Mouse (Mus musculus): ENCODE measurements around the gene Baz1b. TPM values are rescaled to one million over a fixed set of nuclear protein-coding genes. Genes with fewer than 3 reads are reported as not detected.

Gene Baz1b
- polyA plus RNA-seq, 1 experiment, result 58.9 TPM

DNA sequence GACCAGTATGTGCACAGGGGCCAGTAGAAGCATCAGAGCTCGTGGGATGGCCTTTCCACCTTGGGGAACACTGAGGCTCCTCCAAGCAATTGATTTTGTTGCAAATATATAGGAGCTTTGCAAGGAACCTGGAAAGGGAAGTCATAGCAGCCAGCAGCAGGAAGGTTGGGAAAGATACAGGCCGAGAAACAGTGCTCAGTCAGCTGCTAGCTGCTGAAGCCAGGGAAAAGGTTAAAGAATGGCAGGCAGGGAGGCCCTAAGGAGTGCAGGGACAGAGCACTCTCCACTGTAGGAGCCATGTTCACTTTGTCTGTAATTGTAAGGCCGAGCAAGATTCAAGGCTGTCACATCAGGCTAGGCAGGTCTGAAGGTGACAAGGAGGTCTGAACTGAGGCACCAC, 8.5 kb upstream of the Baz1b start:
- peak overlapping the region; percentile 49 for H3K27ac ChIP-seq (ENCODE audit: insufficient read depth, low read depth, low read length)
- peaks cover 15% of the 10 kb centered on the region for H3K4me1 ChIP-seq (ENCODE audit: control insufficient read depth, insufficient read depth, low read length)
- H3K4me3 ChIP-seq (ENCODE audit: insufficient read depth, low read length), result no peak overlapping the region
- TF ChIP-seq CTCF (IDR thresholded peaks at IDR 0.05; ENCODE audit: low read depth, low read length) (no peak), POLR2A (IDR thresholded peaks at IDR 0.05; ENCODE audit: borderline replicate concordance, low read depth, low read length) (no peak)

DNA sequence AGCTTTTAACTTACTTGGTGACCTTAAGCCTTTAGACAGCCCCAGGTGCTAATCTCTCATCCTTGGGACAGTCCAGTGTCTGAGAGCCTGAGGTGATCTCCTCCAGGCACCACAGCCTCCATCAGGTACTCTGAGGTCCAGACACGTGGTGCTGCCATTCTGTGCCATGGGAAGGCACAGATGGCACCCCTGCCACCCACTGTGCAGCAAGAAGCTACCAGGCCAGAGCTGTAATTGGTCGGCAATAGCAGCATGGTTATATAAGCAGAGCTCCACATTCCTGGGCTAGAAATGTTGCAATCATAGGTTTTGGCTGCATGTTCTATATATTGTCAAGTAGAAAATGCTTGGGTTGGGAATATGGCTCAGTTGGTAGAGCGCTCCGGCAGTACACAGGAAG, 8.1 kb upstream of the Baz1b start:
- H3K4me1 ChIP-seq (ENCODE audit: control insufficient read depth, insufficient read depth, low read length), result peaks cover 15% of the 10 kb centered on the region
- TF ChIP-seq CTCF (IDR thresholded peaks at IDR 0.05; ENCODE audit: low read depth, low read length) (no peak), POLR2A (IDR thresholded peaks at IDR 0.05; ENCODE audit: borderline replicate concordance, low read depth, low read length) (no peak)
- no peak overlapping the region for H3K4me3 ChIP-seq (ENCODE audit: insufficient read depth, low read length)
- H3K27ac ChIP-seq (ENCODE audit: insufficient read depth, low read depth, low read length), result peak overlapping the region; percentile 49

DNA sequence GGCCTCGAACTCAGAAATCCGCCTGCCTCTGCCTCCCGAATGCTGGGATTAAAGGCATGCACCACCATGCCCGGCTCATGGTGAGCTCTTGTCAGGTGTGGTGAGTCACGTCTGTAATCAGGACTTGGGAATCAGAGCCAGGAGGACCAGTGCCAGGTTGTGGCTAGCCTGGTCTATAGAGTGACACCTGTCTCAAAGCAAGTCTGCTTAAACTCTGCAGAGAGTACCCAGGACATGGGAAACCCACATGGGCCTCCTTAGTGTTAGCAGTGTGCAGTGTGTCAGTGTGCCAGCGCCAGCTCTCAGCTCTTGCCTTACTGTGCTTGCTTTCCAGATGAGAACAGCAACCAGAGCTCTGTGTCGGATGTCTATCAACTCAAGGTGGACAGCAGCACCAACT, 7.4 kb upstream of the Baz1b start:
- H3K4me1 ChIP-seq (ENCODE audit: control insufficient read depth, insufficient read depth, low read length), result peaks cover 15% of the 10 kb centered on the region

DNA sequence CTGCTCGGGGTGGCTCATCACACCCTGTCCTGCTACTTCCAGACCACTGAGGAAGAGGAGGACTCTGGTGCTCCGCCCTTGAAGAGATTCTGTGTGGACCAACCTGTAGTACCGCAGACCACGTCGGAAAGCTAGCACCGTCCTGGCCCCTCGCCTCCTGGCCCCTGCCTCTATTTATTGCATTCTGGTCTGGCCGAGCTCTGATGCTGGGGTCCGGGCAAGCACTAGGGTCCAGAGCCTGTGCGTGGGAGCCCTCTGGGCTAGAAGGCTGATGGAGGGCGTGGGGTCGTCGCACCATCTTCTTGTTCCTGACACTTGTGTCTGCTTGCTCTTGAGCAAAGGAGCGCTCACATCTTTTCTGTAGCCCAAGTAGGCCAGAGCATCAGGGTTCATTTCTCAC, 6.3 kb upstream of the Baz1b start:
- peaks cover 21% of the 10 kb centered on the region for H3K4me1 ChIP-seq (ENCODE audit: control insufficient read depth, insufficient read depth, low read length)
- no peak overlapping the region for H3K27ac ChIP-seq (ENCODE audit: insufficient read depth, low read depth, low read length)
- no peak overlapping the region for H3K4me3 ChIP-seq (ENCODE audit: insufficient read depth, low read length)
- no peak for TF ChIP-seq CTCF (IDR thresholded peaks at IDR 0.05; ENCODE audit: low read depth, low read length)
- TF ChIP-seq POLR2A (IDR thresholded peaks at IDR 0.05; ENCODE audit: borderline replicate concordance, low read depth, low read length), result no peak

More for the DNA sequence above, 7.4 kb upstream of the Baz1b start:
- H3K4me3 ChIP-seq (ENCODE audit: insufficient read depth, low read length), result no peak overlapping the region
- no peak for TF ChIP-seq POLR2A (IDR thresholded peaks at IDR 0.05; ENCODE audit: borderline replicate concordance, low read depth, low read length)
- no peak for TF ChIP-seq CTCF (IDR thresholded peaks at IDR 0.05; ENCODE audit: low read depth, low read length)
- H3K27ac ChIP-seq (ENCODE audit: insufficient read depth, low read depth, low read length), result no peak overlapping the region

DNA sequence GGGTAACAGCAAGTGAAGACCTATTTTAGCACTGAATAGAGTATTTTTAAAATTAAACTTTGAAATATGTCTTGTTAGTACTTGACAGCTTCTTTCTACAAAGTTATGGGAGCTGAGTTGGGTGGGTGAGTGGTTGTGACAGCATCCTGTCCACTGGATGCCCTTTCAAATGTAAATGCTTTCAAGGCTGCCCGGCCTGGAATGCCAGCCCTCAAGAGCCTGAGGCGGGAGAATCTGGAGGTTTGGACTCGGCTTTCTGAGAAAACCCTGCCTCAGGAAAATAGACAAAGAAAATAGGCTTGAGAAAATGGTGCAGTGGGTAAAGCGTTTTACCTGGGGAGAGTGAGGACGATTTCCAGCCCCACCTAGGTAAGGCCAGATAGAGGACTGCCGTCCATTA, 5.3 kb upstream of the Baz1b start:
- no peak overlapping the region for H3K4me3 ChIP-seq (ENCODE audit: insufficient read depth, low read length)
- no peak overlapping the region for H3K27ac ChIP-seq (ENCODE audit: insufficient read depth, low read depth, low read length)
- TF ChIP-seq POLR2A (IDR thresholded peaks at IDR 0.05; ENCODE audit: borderline replicate concordance, low read depth, low read length), result no peak
- TF ChIP-seq CTCF (IDR thresholded peaks at IDR 0.05; ENCODE audit: low read depth, low read length), result no peak
- peaks cover 22% of the 10 kb centered on the region for H3K4me1 ChIP-seq (ENCODE audit: control insufficient read depth, insufficient read depth, low read length)

DNA sequence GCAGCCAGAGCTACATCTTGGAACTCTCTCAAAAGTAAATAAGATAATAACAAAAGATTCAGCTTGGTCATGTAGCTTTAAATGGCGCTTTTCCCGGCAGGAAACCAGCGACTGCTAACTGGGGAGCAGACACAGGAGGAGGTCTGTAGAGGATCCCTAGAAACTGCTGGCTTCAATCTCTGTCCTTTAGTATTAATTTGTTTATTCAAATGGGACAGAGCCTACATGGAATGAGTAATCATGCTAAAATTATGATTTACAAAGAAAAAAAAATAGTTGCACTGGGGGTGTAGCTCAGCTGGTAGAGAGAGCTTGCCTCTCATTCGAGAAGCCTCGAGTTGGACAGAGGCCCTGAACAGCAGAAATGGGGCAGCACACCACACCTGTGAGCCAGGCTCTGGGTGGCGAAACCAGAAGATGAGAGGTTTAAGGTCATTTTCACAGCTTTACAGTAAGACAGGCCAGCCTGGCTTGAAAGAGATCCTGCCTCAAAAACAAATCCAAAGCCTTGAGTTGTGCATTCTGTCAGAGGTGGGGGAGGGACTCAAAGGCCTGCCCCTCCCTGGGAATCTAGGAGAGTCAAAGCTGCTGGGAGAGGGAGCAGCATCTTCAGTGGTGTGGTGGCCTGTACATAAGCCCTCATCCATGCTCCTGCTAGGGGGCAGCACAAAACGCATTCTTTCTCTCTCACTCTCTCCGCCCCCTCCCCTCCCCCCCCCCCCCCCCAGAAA, 3.8 kb upstream of the Baz1b start:
- no peak overlapping the region for H3K27ac ChIP-seq (ENCODE audit: insufficient read depth, low read depth, low read length)
- H3K4me3 ChIP-seq (ENCODE audit: insufficient read depth, low read length), result no peak overlapping the region
- TF ChIP-seq CTCF (IDR thresholded peaks at IDR 0.05; ENCODE audit: low read depth, low read length), result no peak
- no peak for TF ChIP-seq POLR2A (IDR thresholded peaks at IDR 0.05; ENCODE audit: borderline replicate concordance, low read depth, low read length)
- H3K4me1 ChIP-seq (ENCODE audit: control insufficient read depth, insufficient read depth, low read length), result peaks cover 16% of the 10 kb centered on the region

DNA sequence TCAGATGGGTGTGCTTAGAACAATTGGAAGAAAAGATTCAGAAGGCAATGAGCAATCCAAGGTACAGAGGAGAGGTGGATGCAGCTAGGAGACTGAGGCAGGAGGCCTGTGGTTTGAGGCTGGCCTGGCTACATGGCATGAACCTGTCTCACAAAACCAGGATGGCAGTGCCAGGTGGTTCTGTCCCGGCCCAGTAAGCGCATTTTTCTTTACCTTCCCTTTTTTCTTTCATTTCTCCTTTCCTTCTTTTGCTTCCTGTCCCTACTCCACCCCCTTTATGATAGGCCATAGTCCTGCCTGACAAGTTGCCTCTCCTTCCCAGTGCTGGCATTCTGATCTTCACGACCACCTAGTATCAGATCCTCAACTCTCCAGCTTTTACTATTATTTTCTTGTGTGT, 2.0 kb upstream of the Baz1b start:
- H3K27ac ChIP-seq (ENCODE audit: insufficient read depth, low read depth, low read length), result peak overlapping the region; percentile 31
- no peak for TF ChIP-seq POLR2A (IDR thresholded peaks at IDR 0.05; ENCODE audit: borderline replicate concordance, low read depth, low read length)
- no peak for TF ChIP-seq CTCF (IDR thresholded peaks at IDR 0.05; ENCODE audit: low read depth, low read length)
- H3K4me3 ChIP-seq (ENCODE audit: insufficient read depth, low read length), result no peak overlapping the region
- H3K4me1 ChIP-seq (ENCODE audit: control insufficient read depth, insufficient read depth, low read length), result peaks cover 18% of the 10 kb centered on the region

DNA sequence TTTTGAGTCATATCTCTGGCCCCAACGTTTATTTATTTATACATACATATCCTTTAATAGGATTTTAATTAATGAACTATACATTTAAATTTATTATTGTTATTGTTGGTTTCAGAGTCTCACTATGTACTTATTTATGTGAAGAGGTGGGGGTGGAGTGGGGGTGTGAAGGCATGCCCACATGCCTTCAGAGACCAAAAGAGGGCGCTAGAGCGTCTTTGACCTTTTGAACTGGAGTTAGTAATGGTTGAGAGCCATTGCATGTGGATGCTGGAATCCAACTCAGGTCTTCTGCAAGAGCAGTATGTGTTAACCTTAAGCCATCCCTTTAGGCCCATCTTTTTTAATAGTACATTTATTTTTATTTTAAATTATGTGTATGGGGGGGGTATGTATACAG, 1.5 kb upstream of the Baz1b start:
- Histone ChIP-seq H3K4me3 (ENCODE audit: insufficient read depth, low read length) (no peak overlapping the region), H3K4me1 (ENCODE audit: control insufficient read depth, insufficient read depth, low read length) (peaks cover 18% of the 10 kb centered on the region), H3K27ac (ENCODE audit: insufficient read depth, low read depth, low read length) (0 out of 2 replicates have a peak overlapping the region, but pooled peaks have one; percentile 31)
- no peak for TF ChIP-seq POLR2A (IDR thresholded peaks at IDR 0.05; ENCODE audit: borderline replicate concordance, low read depth, low read length)
- TF ChIP-seq CTCF (IDR thresholded peaks at IDR 0.05; ENCODE audit: low read depth, low read length), result peak; percentile 24; the same call in 1 of the 2 replicates

DNA sequence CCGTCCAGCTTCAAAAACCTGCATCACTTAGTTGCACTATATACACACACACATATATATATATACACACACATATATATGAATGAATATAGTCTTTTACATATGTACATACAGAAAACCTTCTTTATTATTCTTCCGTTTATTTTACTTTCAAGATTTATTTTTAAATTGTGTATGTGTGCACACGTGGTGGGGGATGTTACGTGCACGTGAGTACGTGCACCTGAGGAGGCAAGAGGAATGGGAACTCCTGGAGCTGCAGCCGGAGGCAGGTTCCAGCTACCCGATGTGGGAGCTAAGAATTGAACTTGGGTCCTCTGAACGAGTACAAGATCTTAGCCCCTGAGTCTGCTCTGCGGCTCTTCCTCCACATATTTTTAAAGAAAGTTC, 838 bp upstream of the Baz1b start:
- Histone ChIP-seq H3K4me3 (ENCODE audit: insufficient read depth, low read length) (peak overlapping the region; percentile 65), H3K4me1 (ENCODE audit: control insufficient read depth, insufficient read depth, low read length) (peaks cover 18% of the 10 kb centered on the region), H3K27ac (ENCODE audit: insufficient read depth, low read depth, low read length) (peak overlapping the region; percentile 90)
- TF ChIP-seq POLR2A (IDR thresholded peaks at IDR 0.05; ENCODE audit: borderline replicate concordance, low read depth, low read length) (no peak), CTCF (IDR thresholded peaks at IDR 0.05; ENCODE audit: low read depth, low read length) (no peak)

DNA sequence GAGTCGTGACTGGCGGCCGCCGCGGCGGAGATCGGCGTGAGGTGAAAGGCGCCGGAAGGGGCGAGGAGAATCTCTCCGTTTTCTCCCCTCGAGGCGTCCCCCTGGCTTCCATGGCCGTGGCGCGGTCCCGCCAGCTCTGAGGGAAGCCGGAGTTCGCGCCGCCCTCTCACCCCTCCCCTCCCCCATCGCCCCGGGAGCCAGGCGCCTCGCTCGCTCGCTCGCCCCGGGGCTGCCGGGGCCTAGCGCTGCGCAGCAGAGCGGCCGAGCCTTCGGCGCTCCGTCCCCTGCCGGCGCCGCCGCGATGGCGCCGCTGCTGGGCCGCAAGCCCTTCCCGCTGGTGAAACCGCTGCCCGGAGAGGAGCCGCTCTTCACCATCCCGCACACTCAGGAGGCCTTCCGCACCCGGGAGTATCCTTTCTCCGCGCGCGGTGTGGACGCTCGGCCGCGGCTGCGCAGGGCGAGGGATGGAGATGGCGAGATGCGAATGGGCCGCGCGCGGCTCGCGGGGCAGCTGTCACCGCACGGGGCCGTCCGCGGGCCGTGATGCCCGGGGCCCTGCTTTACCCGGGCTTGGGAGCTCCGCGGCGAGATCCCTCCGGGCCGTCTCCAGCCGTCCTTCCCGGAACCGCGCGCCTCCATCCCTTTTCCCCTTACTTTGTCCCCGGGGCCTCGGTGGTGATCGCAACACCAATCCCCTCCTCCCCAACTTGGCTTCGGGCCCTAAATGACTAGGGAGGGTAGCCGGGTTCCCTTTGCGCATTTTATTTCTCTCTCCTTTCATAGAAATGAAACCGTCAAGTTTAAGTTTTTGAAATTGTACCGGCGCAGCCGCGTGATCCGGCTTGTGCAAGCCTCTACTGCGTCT, 517 bp downstream of the Baz1b start:
- TF ChIP-seq POLR2A (IDR thresholded peaks at IDR 0.05; ENCODE audit: borderline replicate concordance, low read depth, low read length) (no peak), CTCF (IDR thresholded peaks at IDR 0.05; ENCODE audit: low read depth, low read length) (no peak)

More for the DNA sequence above, 517 bp downstream of the Baz1b start:
- H3K4me3 ChIP-seq (ENCODE audit: insufficient read depth, low read length), result peak overlapping the region; percentile 83
- H3K4me1 ChIP-seq (ENCODE audit: control insufficient read depth, insufficient read depth, low read length), result peaks cover 21% of the 10 kb centered on the region
- H3K27ac ChIP-seq (ENCODE audit: insufficient read depth, low read depth, low read length), result peak overlapping the region; percentile 86

All from bone marrow macrophage, adult 2 months (primary cell).